Mouse (Mus musculus): ENCODE data around the gene Tmem147.

Tmem147 gene

GRCm38 (mm10) chr7:30723274-30723953 is 5.9 kb downstream of the Tmem147 start:
- DNase-seq: no peak

- DNase-seq: peak; percentile 55
Observed at GRCm38 (mm10) chr7:30721286-30721685, 8.1 kb downstream of the Tmem147 start.

- no peak for DNase-seq
Observed at GRCm38 (mm10) chr7:30719669-30720068, 9.7 kb downstream of the Tmem147 start.

- no peak for DNase-seq
Observed at GRCm38 (mm10) chr7:30717716-30718046, 11.7 kb downstream of the Tmem147 start.

- DNase-seq: no peak
Observed at GRCm38 (mm10) chr7:30717006-30717715, 12.2 kb downstream of the Tmem147 start.

GRCm38 (mm10) chr7:30711942-30712341 is 17.4 kb downstream of the Tmem147 start, which contains the start of gene Atp4a:
Gene Atp4a, plus strand, starts transcription at chr7:30712209.
- no peak for DNase-seq

GRCm38 (mm10) chr7:30707441-30707840 is 21.9 kb downstream of the Tmem147 start:
- DNase-seq: no peak

- DNase-seq: no peak
Observed at GRCm38 (mm10) chr7:30706214-30706882, 23.0 kb downstream of the Tmem147 start.

- no peak for DNase-seq
Observed at GRCm38 (mm10) chr7:30698589-30698988, 30.8 kb downstream of the Tmem147 start, which contains the start of gene 2200002J24Rik. Gene 2200002J24Rik, plus strand, starts transcription at chr7:30698926.

GRCm38 (mm10) chr7:30698101-30698500 is 31.2 kb downstream of the Tmem147 start:
- no peak for DNase-seq

- no peak for DNase-seq
Observed at GRCm38 (mm10) chr7:30688325-30688724, 41.0 kb downstream of the Tmem147 start.

- DNase-seq: no peak
Observed at GRCm38 (mm10) chr7:30683425-30683824, 45.9 kb downstream of the Tmem147 start.

- DNase-seq: no peak
Observed at GRCm38 (mm10) chr7:30681897-30682296, 47.4 kb downstream of the Tmem147 start.

- DNase-seq: no peak
Observed at GRCm38 (mm10) chr7:30678263-30678975, 50.9 kb downstream of the Tmem147 start.
